Mouse (Mus musculus) liver, postnatal 0 days (tissue): ENCODE results near the gene Zfp777.

Experiments
- CTCF ChIP-seq: sonication (generic); IDR thresholded peaks from 2 replicates; pipeline ENCODE4 v1.5.1; 2016; ENCODE audit warnings: antibody characterized with exemption, low read depth
- EP300 ChIP-seq: IDR thresholded peaks from 2 replicates; pipeline ENCODE4 v1.6.1; 2016; ENCODE audit warnings: antibody characterized with exemption, low read depth, mild to moderate bottlenecking

DNA sequence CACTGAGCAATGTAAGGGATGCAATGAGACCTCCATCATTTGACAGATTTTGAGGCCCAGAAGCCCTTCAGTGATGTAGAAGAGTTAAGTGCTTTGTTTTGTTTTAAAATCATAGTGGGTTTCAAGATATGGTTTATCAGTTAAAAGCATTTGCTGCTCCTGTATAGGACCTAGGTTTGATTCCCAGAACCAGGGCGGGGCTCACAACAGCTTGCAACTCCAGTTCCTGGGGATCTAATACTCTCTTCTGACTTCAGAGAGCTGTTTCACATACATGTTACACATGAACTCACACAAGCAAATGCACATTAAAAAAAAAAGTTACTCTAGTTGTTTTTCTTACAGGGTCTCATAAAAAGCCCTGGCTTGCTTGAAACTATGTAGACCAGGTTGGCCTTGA is 12.2 kb upstream of the Zfp777 start:
- TF ChIP-seq CTCF (no peak), EP300 (no peak)
